Mouse (Mus musculus) heart, embryonic 14.5 days (tissue): ENCODE results near the gene Sparcl1. TPM values are rescaled to one million over a fixed set of nuclear protein-coding genes. Genes with fewer than 3 reads are reported as not detected.

Experiments
- ATAC-seq: fragments of 200-750 bp; cut with Nextera tagmentation; 2 replicates; pipeline ENCODE4 v1.8.0; 2017; ENCODE audit warnings: low read depth, moderate TSS enrichment; ENCODE audit not compliant: insufficient number of reproducible peaks, insufficient read depth, low FRiP score
- H3K27ac ChIP-seq, 2 experiments: fragments of 200-500 bp in 1 of 2; fragments of 300-500 bp in 1 of 2; sonication (generic) in 1 of 2; replicated peaks in 1 of 2; 2 replicates each; pipeline ENCODE4 v1.5.1; 2012 to 2014; ENCODE audit warnings: low read depth in 2 of 2, low read length in 2 of 2, control low read depth in 1 of 2, mild to moderate bottlenecking in 1 of 2, mixed read lengths in 1 of 2; ENCODE audit not compliant: control insufficient read depth in 1 of 2, insufficient read depth in 1 of 2
- H3K27me3 ChIP-seq: fragments of 300-500 bp; sonication (generic); 2 replicates; pipeline ENCODE4 v1.6.1; 2014; ENCODE audit warnings: mild to moderate bottlenecking, low read length, control low read depth; ENCODE audit not compliant: control insufficient read depth, insufficient read depth
- H3K36me3 ChIP-seq: fragments of 300-500 bp; sonication (generic); 2 replicates; pipeline ENCODE4 v1.6.1; 2014; ENCODE audit warnings: mild to moderate bottlenecking, control low read depth, low read length, mixed read lengths; ENCODE audit not compliant: control insufficient read depth, insufficient read depth
- H3K4me1 ChIP-seq, 2 experiments: fragments of 200-500 bp in 1 of 2; fragments of 300-500 bp in 1 of 2; sonication (generic) in 1 of 2; 2 replicates each; pipeline ENCODE4 v1.6.1; 2012 to 2014; ENCODE audit warnings: low read length in 2 of 2, control low read depth in 1 of 2, mixed read lengths in 1 of 2; ENCODE audit not compliant: control insufficient read depth in 2 of 2, insufficient read depth in 2 of 2
- H3K4me2 ChIP-seq: fragments of 300-500 bp; sonication (generic); 2 replicates; pipeline ENCODE4 v1.6.1; 2014; ENCODE audit warnings: mild to moderate bottlenecking, low read length
- H3K4me3 ChIP-seq, 2 experiments: fragments of 200-500 bp in 1 of 2; fragments of 300-500 bp in 1 of 2; sonication (generic) in 1 of 2; 2 replicates each; pipeline ENCODE4 v1.5.1; 2012 to 2014; ENCODE audit warnings: low read length in 2 of 2, mild to moderate bottlenecking in 2 of 2, control low read depth in 1 of 2, low read depth in 1 of 2, moderate library complexity in 1 of 2; ENCODE audit not compliant: control insufficient read depth in 1 of 2, insufficient read depth in 1 of 2
- H3K9ac ChIP-seq: fragments of 300-500 bp; sonication (generic); 2 replicates; pipeline ENCODE4 v1.6.1; 2014; ENCODE audit warnings: mild to moderate bottlenecking, low read length
- H3K9me3 ChIP-seq: fragments of 300-500 bp; sonication (generic); 2 replicates; pipeline ENCODE4 v1.6.1; 2016; ENCODE audit warnings: low read length, control low read depth; ENCODE audit not compliant: control insufficient read depth
- WGBS: fragments of 180-500 bp; shearing (Covaris S2); extraction: QIAGEN DNeasy Blood & Tissue Kit; methylation state at CpG from one replicate; pipeline ENCODE4 v1.1.7; 2014; 5-methylcytosine and 5-hydroxymethylcytosine counted together
- polyA plus RNA-seq: library from polyadenylated mRNA; unstranded; fragments of >200 nt; fragmentation: Nextera tagmentation; extraction: Ambion mirVana; gene quantifications from 2 replicates; pipeline ENCODE4 v1.2.1, GENCODE M21; 2014

Sparcl1 gene
- polyA plus RNA-seq, 1 experiment from 2014 or later, result 77.0 TPM

GRCm38 (mm10) chr5:104047200-104048105 is 66.1 kb downstream of the Sparcl1 start:
- 3% methylated on average over 19 of the region's 19 CpGs for WGBS

GRCm38 (mm10) chr5:104046256-104047199 is 67.0 kb downstream of the Sparcl1 start, which contains the start of gene Nudt9:
Nudt9 (plus strand) TSS chr5:104046306.
- WGBS, result 4% methylated on average over 89 of the region's 90 CpGs
- H3K4me3 ChIP-seq, result peak within 1 kb of the TSS; percentile 75 to 76
- H3K4me1 ChIP-seq, result peaks cover 7 to 27% of the 10 kb centered on the region in 2 experiments
- no peaks in the 10 kb centered on the region for H3K27me3 ChIP-seq
- H3K27ac ChIP-seq, result peak within 1 kb of the TSS; percentile 72 to 88
- H3K9me3 ChIP-seq, result no peaks in the 10 kb centered on the region
- H3K4me2 ChIP-seq, result peak within 1 kb of the TSS; percentile 82
- peak within 1 kb of the TSS; percentile 89 for H3K9ac ChIP-seq
- peaks cover 12% of the 10 kb centered on the region for H3K36me3 ChIP-seq
- peak; percentile 96 for ATAC-seq

More at GRCm38 (mm10) chr5:104047200-104048105, 66.1 kb downstream of the Sparcl1 start:
- Histone ChIP-seq H3K9ac (peak overlapping the region; percentile 89), H3K27me3 (no peaks in the 10 kb centered on the region), H3K27ac (peak overlapping the region; percentile 68 to 72), H3K4me2 (peak overlapping the region; percentile 82), H3K4me1 (peaks cover 7 to 27% of the 10 kb centered on the region in 2 experiments), H3K36me3 (peaks cover 21% of the 10 kb centered on the region), H3K9me3 (no peaks in the 10 kb centered on the region), H3K4me3 (peak overlapping the region; percentile 75 to 76)
- ATAC-seq, result no peak; the same call in 1 of the 2 replicates

- Histone ChIP-seq H3K27me3 (no peaks in the 10 kb centered on the region), H3K4me1 (peaks cover 7 to 27% of the 10 kb centered on the region in 2 experiments), H3K36me3 (no peaks in the 10 kb centered on the region), H3K27ac (peak overlapping the region; percentile 2 to 68), H3K4me2 (0 out of 2 replicates have a peak overlapping the region, but pooled peaks have one; percentile 4), H3K9ac (no peak overlapping the region), H3K4me3 (no peak overlapping the region), H3K9me3 (no peaks in the 10 kb centered on the region)
- 15% methylated on average over 2 of the region's 2 CpGs for WGBS
- ATAC-seq, result no peak
Measured at GRCm38 (mm10) chr5:104043704-104044103, 69.8 kb downstream of the Sparcl1 start.

GRCm38 (mm10) chr5:104042906-104043305 is 70.6 kb downstream of the Sparcl1 start:
- Histone ChIP-seq H3K4me2 (no peak overlapping the region), H3K4me3 (no peak overlapping the region), H3K27me3 (no peaks in the 10 kb centered on the region), H3K9ac (no peak overlapping the region), H3K4me1 (peaks cover 7 to 22% of the 10 kb centered on the region in 2 experiments), H3K27ac (peak overlapping the region; percentile 48 to 68; a peak in 3 of 4 replicates), H3K9me3 (no peaks in the 10 kb centered on the region), H3K36me3 (no peaks in the 10 kb centered on the region)
- ATAC-seq, result no peak
- WGBS, result 71% methylated on average over 2 of the region's 2 CpGs

- no peaks in the 10 kb centered on the region for H3K9me3 ChIP-seq
- H3K36me3 ChIP-seq, result no peaks in the 10 kb centered on the region
- no peak overlapping the region for H3K4me2 ChIP-seq
- H3K27ac ChIP-seq, result no peak overlapping the region
- 59% methylated on average over 6 of the region's 6 CpGs for WGBS
- no peak overlapping the region for H3K4me3 ChIP-seq
- no peak overlapping the region for H3K9ac ChIP-seq
- no peak for ATAC-seq
- peaks cover 5 to 15% of the 10 kb centered on the region in 2 experiments for H3K4me1 ChIP-seq
- H3K27me3 ChIP-seq, result no peaks in the 10 kb centered on the region
Measured at GRCm38 (mm10) chr5:104039154-104039932, 74.2 kb downstream of the Sparcl1 start.

- 95% methylated on average over 1 of the region's 1 CpGs for WGBS
- H3K4me2 ChIP-seq, result no peak overlapping the region
- H3K9me3 ChIP-seq, result no peaks in the 10 kb centered on the region
- no peak overlapping the region for H3K27ac ChIP-seq
- H3K9ac ChIP-seq, result no peak overlapping the region
- ATAC-seq, result no peak
- no peaks in the 10 kb centered on the region for H3K27me3 ChIP-seq
- no peaks in the 10 kb centered on the region for H3K36me3 ChIP-seq
- 0 out of 4 replicates have a peak, but pooled peaks cover 0 to 3% of the 10 kb centered on the region in 2 experiments for H3K4me1 ChIP-seq
- no peak overlapping the region for H3K4me3 ChIP-seq
Measured at GRCm38 (mm10) chr5:104036686-104037085, 76.8 kb downstream of the Sparcl1 start.
